Comparison of ENCODE assay signal across 28 mouse cellular contexts in the genomic region with DNA sequence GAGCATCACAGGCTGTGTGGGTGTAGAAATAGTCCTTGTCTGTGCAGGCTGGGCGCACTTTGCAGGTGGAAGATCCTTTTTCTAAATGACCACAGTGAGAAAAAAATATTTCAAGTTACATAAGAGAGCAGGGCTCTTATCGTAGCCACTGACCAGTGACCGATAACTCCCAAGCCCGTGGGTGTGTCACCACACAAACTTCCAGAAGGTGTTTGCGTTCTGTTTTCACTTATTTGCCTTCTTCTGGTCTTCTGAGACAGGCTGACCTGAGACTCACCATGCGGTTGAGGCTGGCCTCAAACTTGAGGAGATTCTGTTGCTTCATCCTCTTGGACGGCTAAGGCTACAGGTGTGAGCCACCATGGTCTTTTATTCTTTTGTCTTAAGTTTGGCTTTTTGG. TPM values are rescaled to one million over a fixed set of nuclear protein-coding genes. Genes with fewer than 3 reads are reported as not detected.
DNase-seq lines count a peak whose midpoint lies in the region; ATAC-seq lines count a peak whose summit lies in the region.
"Had no signal": no experiment of that assay in that cellular context is flagged by ENCODE, and none has a peak within 500 bp of the region (broad histone marks: within the 10 kb centered on the region; RNA-seq: fewer than 3 reads in every experiment).

No protein-coding gene starts in this region.

- peak; percentile 26 for DNase-seq in lung, postnatal 25 days (ENCODE audit: low spot score)
- no peak for DNase-seq in lung, postnatal 14 days
- DNase-seq in yolk sac, embryonic 10.5 days (ENCODE audit: low spot score): peak; percentile 9
- DNase-seq in midbrain, embryonic 11.5 days (ENCODE audit: low spot score, missing footprints): no peak
- DNase-seq in ovary, postnatal 36 days (ENCODE audit: low spot score): no peak
- DNase-seq: adrenal gland, postnatal 10 days; adrenal gland, postnatal 25 days; B cell, adult 2 months; cerebellum, adult 11 months; cerebellum, adult 18-20 months; cerebellum, adult 8-10 months; cerebellum, adult 9-11 months; cerebellum, postnatal 14 days; cerebellum, postnatal 36 days; embryo, embryonic 11 days had no signal

- 86% methylated on average over 7 of the region's 7 CpGs for WGBS in stomach, embryonic 14.5 days
- WGBS in stomach, embryonic 16.5 days: 73% methylated on average over 7 of the region's 7 CpGs
- WGBS in midbrain, embryonic 11.5 days: 94% methylated on average over 7 of the region's 7 CpGs

- no peak overlapping the region for H3K9ac ChIP-seq in stomach, embryonic 14.5 days (replicated peaks; ENCODE audit: low read depth, low read length)
- no peak overlapping the region for H3K9ac ChIP-seq in stomach, embryonic 16.5 days (ENCODE audit: low read length)
- no peak overlapping the region for H3K9ac ChIP-seq in midbrain, embryonic 11.5 days (ENCODE audit: low read length)
- H3K9ac ChIP-seq: embryonic facial prominence, embryonic 13.5 days; embryonic facial prominence, embryonic 15.5 days; forebrain, embryonic 12.5 days had no signal

- H3K27me3 ChIP-seq in stomach, embryonic 14.5 days (ENCODE audit: control insufficient read depth, insufficient read depth, low read length): no peaks in the 10 kb centered on the region
- H3K27me3 ChIP-seq in stomach, embryonic 16.5 days (ENCODE audit: control insufficient read depth, insufficient read depth, low read length): no peaks in the 10 kb centered on the region
- no peaks in the 10 kb centered on the region for H3K27me3 ChIP-seq in midbrain, embryonic 11.5 days (ENCODE audit: control insufficient read depth, insufficient read depth, low read length)
- H3K27me3 ChIP-seq: embryonic facial prominence, embryonic 13.5 days; embryonic facial prominence, embryonic 15.5 days; forebrain, embryonic 12.5 days; Patski had no signal

- H3K27ac ChIP-seq in stomach, embryonic 14.5 days (ENCODE audit: low read length): peak overlapping the region; percentile 29; the same call in 1 of the 2 replicates
- peak overlapping the region; percentile 88; the same call in 1 of the 2 replicates for H3K27ac ChIP-seq in stomach, embryonic 16.5 days (ENCODE audit: low read length)
- no peak overlapping the region for H3K27ac ChIP-seq in midbrain, embryonic 11.5 days (ENCODE audit: low read depth, low read length)
- H3K27ac ChIP-seq: embryonic facial prominence, embryonic 13.5 days; embryonic facial prominence, embryonic 15.5 days; forebrain, embryonic 10.5 days; forebrain, embryonic 12.5 days had no signal

- H3K4me2 ChIP-seq in stomach, embryonic 14.5 days (replicated peaks; ENCODE audit: low read depth, low read length): no peak overlapping the region
- no peak overlapping the region for H3K4me2 ChIP-seq in stomach, embryonic 16.5 days (ENCODE audit: low read depth, low read length)
- H3K4me2 ChIP-seq in midbrain, embryonic 11.5 days: no peak overlapping the region
- H3K4me2 ChIP-seq: embryonic facial prominence, embryonic 13.5 days; embryonic facial prominence, embryonic 15.5 days; forebrain, embryonic 12.5 days had no signal

- H3K36me3 ChIP-seq in stomach, embryonic 14.5 days (ENCODE audit: control insufficient read depth, insufficient read depth, low read length): no peaks in the 10 kb centered on the region
- no peaks in the 10 kb centered on the region for H3K36me3 ChIP-seq in stomach, embryonic 16.5 days (ENCODE audit: control insufficient read depth, insufficient read depth, low read length)
- no peaks in the 10 kb centered on the region for H3K36me3 ChIP-seq in midbrain, embryonic 11.5 days (ENCODE audit: control insufficient read depth, insufficient read depth, low read length)
- H3K36me3 ChIP-seq: embryonic facial prominence, embryonic 13.5 days; embryonic facial prominence, embryonic 15.5 days; forebrain, embryonic 10.5 days; forebrain, embryonic 12.5 days; G1E had no signal

- H3K4me3 ChIP-seq in stomach, embryonic 14.5 days (ENCODE audit: low read depth, low read length): no peak overlapping the region
- no peak overlapping the region for H3K4me3 ChIP-seq in stomach, embryonic 16.5 days (replicated peaks; ENCODE audit: low read length)
- no peak overlapping the region for H3K4me3 ChIP-seq in midbrain, embryonic 11.5 days (ENCODE audit: low read depth, low read length)
- H3K4me3 ChIP-seq: embryonic facial prominence, embryonic 13.5 days; embryonic facial prominence, embryonic 15.5 days; erythroblast, embryonic 14.5 days; forebrain, embryonic 10.5 days; forebrain, embryonic 12.5 days had no signal

- ATAC-seq in stomach, embryonic 14.5 days (ENCODE audit: insufficient number of reproducible peaks, insufficient read depth, low FRiP score, low read depth): no peak
- no peak for ATAC-seq in stomach, embryonic 16.5 days (ENCODE audit: insufficient read depth, low FRiP score)
- ATAC-seq in midbrain, embryonic 11.5 days (ENCODE audit: low FRiP score): no peak
- ATAC-seq: activated CD4-positive, CD25-positive, alpha-beta regulatory T cell, adult 4 months; CD4-positive, CD25-positive, alpha-beta regulatory T cell, adult 4 months; forebrain, embryonic 14.5 days; Patski had no signal

- H3K4me1 ChIP-seq in stomach, embryonic 14.5 days (ENCODE audit: control insufficient read depth, insufficient read depth, low read length): 0 out of 2 replicates have a peak, but pooled peaks cover 3% of the 10 kb centered on the region
- peaks cover 19% of the 10 kb centered on the region for H3K4me1 ChIP-seq in stomach, embryonic 16.5 days (ENCODE audit: control insufficient read depth, insufficient read depth, low read length)
- H3K4me1 ChIP-seq in midbrain, embryonic 11.5 days (ENCODE audit: control insufficient read depth, insufficient read depth, low read length): no peaks in the 10 kb centered on the region
- H3K4me1 ChIP-seq: forebrain, embryonic 10.5 days; forebrain, embryonic 12.5 days had no signal

- no peaks in the 10 kb centered on the region for H3K9me3 ChIP-seq in stomach, embryonic 14.5 days (ENCODE audit: control insufficient read depth, low read depth, low read length)
- H3K9me3 ChIP-seq in stomach, embryonic 16.5 days (replicated peaks; ENCODE audit: control insufficient read depth, low read length): no peaks in the 10 kb centered on the region
- H3K9me3 ChIP-seq in midbrain, embryonic 11.5 days (ENCODE audit: control insufficient read depth, low read length): no peaks in the 10 kb centered on the region
- H3K9me3 ChIP-seq: embryonic facial prominence, embryonic 13.5 days; embryonic facial prominence, embryonic 15.5 days; forebrain, embryonic 10.5 days; forebrain, embryonic 12.5 days; G1E had no signal

RNA-seq across cellular contexts. Expression of a gene that starts 30.0 kb away (rescaled TPM):
- polyA plus RNA-seq in stomach, embryonic 14.5 days (2014; fragmentation: Nextera tagmentation; extraction: Ambion mirVana): 115 and 129 TPM in 2 replicates
- polyA plus RNA-seq in stomach, embryonic 16.5 days (2015; fragmentation: Nextera tagmentation; extraction: Ambion mirVana): 144 and 146 TPM in 2 replicates
- polyA plus RNA-seq in midbrain, embryonic 11.5 days (2014; fragmentation: Nextera tagmentation; extraction: Ambion mirVana): 196 and 213 TPM in 2 replicates

RNA-seq across cellular contexts. Expression of a gene that starts 59.0 kb away (rescaled TPM):
- polyA plus RNA-seq in stomach, embryonic 14.5 days (2014; fragmentation: Nextera tagmentation; extraction: Ambion mirVana): 0.42 and 0.65 TPM in 2 replicates
- polyA plus RNA-seq in stomach, embryonic 16.5 days (2015; fragmentation: Nextera tagmentation; extraction: Ambion mirVana): not detected in 2 replicates
- polyA plus RNA-seq in midbrain, embryonic 11.5 days (2014; fragmentation: Nextera tagmentation; extraction: Ambion mirVana): 0.51 and 0.72 TPM in 2 replicates
- polyA plus RNA-seq: activated CD4-positive, CD25-positive, alpha-beta regulatory T cell, adult 4 months; embryonic facial prominence, embryonic 11.5 days; embryonic facial prominence, embryonic 13.5 days; erythroblast, embryonic 14.5 days; G1E had no signal

RNA-seq across cellular contexts. Expression of a gene that starts 59.6 kb away (rescaled TPM):
- polyA plus RNA-seq in stomach, embryonic 14.5 days (2014; fragmentation: Nextera tagmentation; extraction: Ambion mirVana): 20.6 and 21.9 TPM in 2 replicates
- 14.4 and 17.4 TPM in 2 replicates for polyA plus RNA-seq in stomach, embryonic 16.5 days (2015; fragmentation: Nextera tagmentation; extraction: Ambion mirVana)
- polyA plus RNA-seq in midbrain, embryonic 11.5 days (2014; fragmentation: Nextera tagmentation; extraction: Ambion mirVana): 61.9 and 65.2 TPM in 2 replicates

Comparison
In these comparisons a context has a peak if more than half of its experiments do, and no peak if none do; other contexts are left out.
1. DNase-seq: peak in lung, postnatal 25 days (single experiment) and yolk sac, embryonic 10.5 days (single experiment); none in lung, postnatal 14 days (single experiment), midbrain, embryonic 11.5 days (single experiment) and ovary, postnatal 36 days (single experiment).